ENCODE assay signal across 13 mouse cellular contexts in genomic region chr5:100826531-100826930, GRCm38 (mm10).
"Had no signal": no experiment of that assay in that cellular context is flagged by ENCODE, and none has a peak within 500 bp of the region (broad histone marks: within the 10 kb centered on the region; RNA-seq: fewer than 3 reads in every experiment).

No protein-coding gene starts in this region.

- H3K36me3 ChIP-seq: kidney, embryonic 15.5 days; limb, embryonic 10.5 days; liver, embryonic 12.5 days; midbrain, embryonic 12.5 days; neural tube, embryonic 15.5 days had no signal

- H3K27me3 ChIP-seq: kidney, embryonic 15.5 days; liver, embryonic 12.5 days; midbrain, embryonic 12.5 days; neural tube, embryonic 15.5 days had no signal

- DNase-seq: kidney, postnatal 14 days; lung, postnatal 14 days; right cerebral cortex, adult 18-20 months; right cerebral cortex, postnatal 4 days; spleen, adult 18-20 months had no signal

- H3K9ac ChIP-seq: kidney, embryonic 15.5 days; liver, embryonic 12.5 days; lung, embryonic 14.5 days; midbrain, embryonic 12.5 days; neural tube, embryonic 15.5 days had no signal

- H3K27ac ChIP-seq: kidney, embryonic 15.5 days; limb, embryonic 10.5 days; liver, embryonic 12.5 days; macrophage; midbrain, embryonic 12.5 days; neural tube, embryonic 15.5 days had no signal

- H3K4me2 ChIP-seq: kidney, embryonic 15.5 days; liver, embryonic 12.5 days; lung, embryonic 14.5 days; midbrain, embryonic 12.5 days; neural tube, embryonic 15.5 days had no signal

- H3K4me1 ChIP-seq: kidney, embryonic 15.5 days; limb, embryonic 10.5 days; midbrain, embryonic 12.5 days; neural tube, embryonic 15.5 days had no signal

- H3K9me3 ChIP-seq: kidney, embryonic 15.5 days; limb, embryonic 10.5 days; liver, embryonic 12.5 days; midbrain, embryonic 12.5 days; neural tube, embryonic 15.5 days had no signal

- ATAC-seq: intestine, embryonic 16.5 days; liver, embryonic 12.5 days had no signal

- H3K4me3 ChIP-seq: kidney, embryonic 15.5 days; limb, embryonic 10.5 days; liver, embryonic 12.5 days; midbrain, embryonic 12.5 days; neural tube, embryonic 15.5 days had no signal
